Mouse (Mus musculus) midbrain, postnatal 0 days (tissue): Measurements from ENCODE around the gene Adm. TPM values are rescaled to one million over a fixed set of nuclear protein-coding genes. Genes with fewer than 3 reads are reported as not detected.
"Not testable (repeated sequence)": the region's sequence is repeated elsewhere in the genome, so short reads cannot be mapped to it uniquely, and the experiment has no call there.

Experiments used
- ATAC-seq: fragments of 200-750 bp; cut with Nextera tagmentation; 2 replicates; pipeline ENCODE4 v1.8.0; 2017; ENCODE audit warnings: moderate number of reproducible peaks, mild to moderate bottlenecking, moderate TSS enrichment, moderate library complexity; ENCODE audit not compliant: low FRiP score
- DNase-seq: peaks from one replicate; pipeline ENCODE4 v3.0.0-alpha.2; 2015; ENCODE audit warnings: low spot score
- H3K27ac ChIP-seq: fragments of 300-500 bp; sonication (generic); 2 replicates; pipeline ENCODE4 v1.5.1; 2014; ENCODE audit warnings: low read depth, mild to moderate bottlenecking, low read length, mixed read lengths
- H3K27me3 ChIP-seq: fragments of 300-500 bp; sonication (generic); 2 replicates; pipeline ENCODE4 v1.6.1; 2014; ENCODE audit warnings: low read length, control low read depth, mixed read lengths; ENCODE audit not compliant: insufficient read depth
- H3K36me3 ChIP-seq: fragments of 300-500 bp; sonication (generic); 2 replicates; pipeline ENCODE4 v1.6.1; 2014; ENCODE audit warnings: low read length, control low read depth, mixed read lengths; ENCODE audit not compliant: insufficient read depth
- H3K4me1 ChIP-seq: fragments of 300-500 bp; sonication (generic); 2 replicates; pipeline ENCODE4 v1.6.1; 2014; ENCODE audit warnings: mild to moderate bottlenecking, control low read depth, antibody characterized with exemption, low read length, mixed read lengths; ENCODE audit not compliant: insufficient read depth
- H3K4me2 ChIP-seq: fragments of 300-500 bp; sonication (generic); 2 replicates; pipeline ENCODE4 v1.6.1; 2014; ENCODE audit warnings: low read depth, mild to moderate bottlenecking, low read length, mixed read lengths; ENCODE audit not compliant: poor library complexity, severe bottlenecking
- H3K4me3 ChIP-seq: fragments of 300-500 bp; sonication (generic); 2 replicates; pipeline ENCODE4 v1.5.1; 2014; ENCODE audit warnings: low read depth, mild to moderate bottlenecking, low read length, moderate library complexity
- H3K9ac ChIP-seq: fragments of 300-500 bp; sonication (generic); replicated peaks from 2 replicates; pipeline ENCODE4 v1.6.1; 2014; ENCODE audit warnings: mild to moderate bottlenecking, low read length, moderate library complexity, mixed read lengths; ENCODE audit not compliant: poor library complexity, severe bottlenecking
- H3K9me3 ChIP-seq: fragments of 300-500 bp; sonication (generic); 2 replicates; pipeline ENCODE4 v1.6.1; 2016; ENCODE audit warnings: low read length, control low read depth
- CTCF ChIP-seq: IDR thresholded peaks from 2 replicates; pipeline ENCODE4 v1.5.1; 2016; ENCODE audit warnings: antibody characterized with exemption, mild to moderate bottlenecking
- whole genome bisulfite sequencing: fragments of 180-500 bp; shearing (Covaris S2); extraction: QIAGEN DNeasy Blood & Tissue Kit; methylation state at CpG from one replicate; pipeline ENCODE4 v1.1.7; 2014; 5-methylcytosine and 5-hydroxymethylcytosine counted together
- polyA plus RNA-seq: library from polyadenylated mRNA; unstranded; fragments of >200 nt; fragmentation: Nextera tagmentation; extraction: Ambion mirVana; gene quantifications from 2 replicates; pipeline ENCODE4 v1.2.1, GENCODE M21; 2015
- total RNA-seq: library from RNA; depleted of rRNA; stranded (reverse); fragments of >200 nt; gene quantifications from 2 replicates; pipeline ENCODE4 v1.2.3, GENCODE M21; 2014

The Adm gene
- total and polyA plus RNA-seq, 2 experiments from 2014 or later, result 0.82 to 2.6 TPM

GRCm38 (mm10) chr7:110631136-110631888 is 3.9 kb downstream of the Adm start:
- H3K36me3 ChIP-seq, result no peaks in the 10 kb centered on the region
- ATAC-seq (no peak), DNase-seq (no peak)
- no peak overlapping the region for H3K9ac ChIP-seq
- peaks cover 38% of the 10 kb centered on the region for H3K27me3 ChIP-seq
- H3K27ac ChIP-seq, result no peak overlapping the region
- 72% methylated on average over 16 of the region's 16 CpGs for WGBS
- H3K4me3 ChIP-seq, result no peak overlapping the region
- no peak for TF ChIP-seq CTCF
- no peaks in the 10 kb centered on the region for H3K9me3 ChIP-seq
- no peak overlapping the region for H3K4me2 ChIP-seq
- peaks cover 16% of the 10 kb centered on the region; the same call in 1 of the 2 replicates for H3K4me1 ChIP-seq

- H3K27me3 ChIP-seq, result peaks cover 4% of the 10 kb centered on the region; the same call in 1 of the 2 replicates
- no peak overlapping the region for H3K27ac ChIP-seq
- no peak overlapping the region for H3K9ac ChIP-seq
- no peaks in the 10 kb centered on the region; the same call in 1 of the 2 replicates for H3K4me1 ChIP-seq
- no peak overlapping the region for H3K4me2 ChIP-seq
- H3K4me3 ChIP-seq, result no peak overlapping the region
- TF ChIP-seq CTCF, result no peak
- H3K9me3 ChIP-seq, result no peaks in the 10 kb centered on the region
- DNase-seq (no peak), ATAC-seq (no peak)
- WGBS, result 73% methylated on average over 3 of the region's 3 CpGs
- no peaks in the 10 kb centered on the region for H3K36me3 ChIP-seq
These were observed 8.5 kb downstream of the Adm start for GRCm38 (mm10) chr7:110635929-110636328.

GRCm38 (mm10) chr7:110636559-110636958 is 9.1 kb downstream of the Adm start:
- Histone ChIP-seq H3K36me3 (no peaks in the 10 kb centered on the region), H3K4me3 (no peak overlapping the region), H3K9ac (no peak overlapping the region), H3K27me3 (no peaks in the 10 kb centered on the region; the same call in 1 of the 2 replicates), H3K9me3 (no peaks in the 10 kb centered on the region), H3K27ac (no peak overlapping the region), H3K4me1 (no peaks in the 10 kb centered on the region; the same call in 1 of the 2 replicates), H3K4me2 (no peak overlapping the region)
- ATAC-seq, result no peak
- TF ChIP-seq CTCF, result no peak
- DNase-seq, result no peak
- WGBS, result 55% methylated on average over 1 of the region's 1 CpGs

- Histone ChIP-seq H3K4me1 (no peaks in the 10 kb centered on the region; the same call in 1 of the 2 replicates), H3K36me3 (no peaks in the 10 kb centered on the region), H3K9me3 (no peaks in the 10 kb centered on the region), H3K27me3 (no peaks in the 10 kb centered on the region), H3K27ac (no peak overlapping the region), H3K4me3 (no peak overlapping the region), H3K4me2 (no peak overlapping the region), H3K9ac (no peak overlapping the region)
- ATAC-seq, result peak; percentile 56; the same call in 1 of the 2 replicates
- DNase-seq, result peak; percentile 73
- WGBS, result 36% methylated on average over 17 of the region's 17 CpGs
- no peak for TF ChIP-seq CTCF
These were observed 11.0 kb downstream of the Adm start for GRCm38 (mm10) chr7:110638305-110639110.

GRCm38 (mm10) chr7:110639291-110639915 is 11.9 kb downstream of the Adm start:
- Histone ChIP-seq H3K27ac (no peak overlapping the region), H3K4me3 (no peak overlapping the region), H3K4me2 (no peak overlapping the region), H3K9ac (no peak overlapping the region), H3K4me1 (no peaks in the 10 kb centered on the region; the same call in 1 of the 2 replicates), H3K27me3 (no peaks in the 10 kb centered on the region), H3K9me3 (no peaks in the 10 kb centered on the region), H3K36me3 (no peaks in the 10 kb centered on the region)
- ATAC-seq (no peak), DNase-seq (no peak)
- no peak for TF ChIP-seq CTCF
- WGBS, result 90% methylated on average over 11 of the region's 11 CpGs

- not testable (repeated sequence) for ATAC-seq, H3K36me3 ChIP-seq, H3K4me2 ChIP-seq, H3K27me3 ChIP-seq, H3K4me1 ChIP-seq, H3K9ac ChIP-seq, DNase-seq, H3K9me3 ChIP-seq, H3K27ac ChIP-seq, H3K4me3 ChIP-seq
- WGBS, result 96% methylated on average over 3 of the region's 3 CpGs
These were observed 12.5 kb downstream of the Adm start for GRCm38 (mm10) chr7:110639958-110640357.
